ENCODE assay signal across 7 mouse cellular contexts in the genomic region with DNA sequence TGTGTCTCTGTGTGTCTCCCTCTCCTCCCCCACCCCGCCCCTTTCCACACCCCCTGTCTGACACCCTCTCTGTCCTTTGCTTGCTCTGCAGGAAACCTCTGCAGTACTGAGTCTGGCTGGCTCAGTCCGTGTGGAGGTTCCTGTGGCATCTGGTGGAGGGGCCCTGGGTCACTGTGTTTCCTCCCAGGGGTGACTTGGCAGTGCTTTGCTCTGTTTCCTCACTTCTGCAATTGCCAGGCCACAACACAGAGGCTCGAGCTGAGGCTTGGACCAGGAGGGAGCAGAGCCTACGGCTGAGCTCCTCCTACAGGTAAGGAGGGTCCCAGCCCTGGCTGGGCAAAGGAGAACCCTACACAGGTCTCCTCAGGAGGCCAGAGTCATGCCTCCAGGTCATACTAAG. TPM values are rescaled to one million over a fixed set of nuclear protein-coding genes. Genes with fewer than 3 reads are reported as not detected.
DNase-seq lines count a peak whose midpoint lies in the region; ATAC-seq lines count a peak whose summit lies in the region.

TSS of gene Ptafr (plus strand) at position 103 of the 400 bp plus-strand sequence.

- peaks cover 7% of the 10 kb centered on the region; the same call in 1 of the 2 replicates for H3K4me1 ChIP-seq in limb, embryonic 10.5 days
- no peaks in the 10 kb centered on the region for H3K4me1 ChIP-seq in midbrain, embryonic 16.5 days (ENCODE audit: control insufficient read depth, insufficient read depth, low read length)

- H3K9me3 ChIP-seq in limb, embryonic 10.5 days (replicated peaks), result no peaks in the 10 kb centered on the region
- no peaks in the 10 kb centered on the region for H3K9me3 ChIP-seq in midbrain, embryonic 16.5 days (replicated peaks; ENCODE audit: control insufficient read depth, low read length, poor library complexity, severe bottlenecking)

- WGBS in limb, embryonic 10.5 days, result 28% methylated on average over 4 of the region's 4 CpGs
- WGBS in midbrain, embryonic 16.5 days, result 40% methylated on average over 4 of the region's 4 CpGs

- no peak within 1 kb of the TSS for H3K4me3 ChIP-seq in limb, embryonic 10.5 days
- H3K4me3 ChIP-seq in midbrain, embryonic 16.5 days (ENCODE audit: low read depth, low read length), result no peak within 1 kb of the TSS

- no peaks in the 10 kb centered on the region for H3K36me3 ChIP-seq in limb, embryonic 10.5 days
- no peaks in the 10 kb centered on the region for H3K36me3 ChIP-seq in midbrain, embryonic 16.5 days (ENCODE audit: control insufficient read depth, insufficient read depth, low read length)

- DNase-seq in right cerebral cortex, postnatal 14 days, result peak; percentile 21
- DNase-seq in right cerebral cortex, postnatal 25 days, result no peak
- peak; percentile 36 for DNase-seq in gastrocnemius, postnatal 14 days
- DNase-seq in limb, embryonic 10.5 days (ENCODE audit: low spot score), result no peak
- DNase-seq in cerebellum, postnatal 36 days, result no peak

- H3K9ac ChIP-seq in midbrain, embryonic 16.5 days (ENCODE audit: low read depth, low read length), result no peak within 1 kb of the TSS

- ATAC-seq in monocyte, adult 5-6 weeks (replicated peaks; ENCODE audit: insufficient number of reproducible peaks, low FRiP score, low TSS enrichment, poor library complexity, severe bottlenecking), result peak; percentile 91
- no peak for ATAC-seq in midbrain, embryonic 16.5 days

- 0 out of 2 replicates have a peak within 1 kb of the TSS, but pooled peaks have one; percentile 26 for H3K27ac ChIP-seq in limb, embryonic 10.5 days
- H3K27ac ChIP-seq in midbrain, embryonic 16.5 days (ENCODE audit: low read length), result no peak within 1 kb of the TSS

- H3K4me2 ChIP-seq in midbrain, embryonic 16.5 days (ENCODE audit: low read length), result no peak within 1 kb of the TSS

- H3K27me3 ChIP-seq in limb, embryonic 10.5 days (ENCODE audit: low read depth, poor library complexity, severe bottlenecking), result no peaks in the 10 kb centered on the region
- H3K27me3 ChIP-seq in midbrain, embryonic 16.5 days (ENCODE audit: control insufficient read depth, insufficient read depth, low read depth, low read length), result no peaks in the 10 kb centered on the region

- intact Hi-C loops in gastrocnemius, postnatal 14 days (cut with DNase I; ENCODE audit: low total_unique reads), result no loop called here

RNA-seq across cellular contexts. Expression of gene Ptafr, which starts in this region (rescaled TPM):
- 1 to 10 TPM in 1 of 2 experiments, under 1 TPM in 1; 0.91 to 1.6 TPM for total RNA-seq in gastrocnemius, postnatal 14 days (2021)
- polyA plus RNA-seq in limb, embryonic 10.5 days (2016; fragmentation: Nextera tagmentation; extraction: Ambion mirVana), result 0.20 and 0.25 TPM in 2 replicates
- total RNA-seq in monocyte, adult 5-6 weeks (2017), result 3.6 to 28.2 TPM (median 24.8 TPM) in 3 replicates
- 0.36 and 0.54 TPM in 2 replicates for polyA plus RNA-seq in midbrain, embryonic 16.5 days (2015; fragmentation: Nextera tagmentation; extraction: Ambion mirVana)

Comparison
In these comparisons a context has a peak if more than half of its experiments do, and no peak if none do; other contexts are left out.
1. DNase-seq: peak in right cerebral cortex, postnatal 14 days (single experiment) and gastrocnemius, postnatal 14 days (single experiment); none in right cerebral cortex, postnatal 25 days (single experiment), limb, embryonic 10.5 days (single experiment) and cerebellum, postnatal 36 days (0 of 2).